Mouse (Mus musculus) MEL (cell line): ENCODE data around the gene Fmc1. TPM values are rescaled to one million over a fixed set of nuclear protein-coding genes. Genes with fewer than 3 reads are reported as not detected.

ENCODE experiments used
- DNase-seq: peaks from one replicate; pipeline ENCODE4 v3.0.0; 2011; ENCODE audit warnings: low read depth, low spot score
- H3K27ac ChIP-seq: 2 replicates; pipeline ENCODE4 v1.5.1; 2012; ENCODE audit warnings: low read depth, mild to moderate bottlenecking, control low read depth, low read length, moderate library complexity; ENCODE audit not compliant: control insufficient read depth
- H3K27me3 ChIP-seq, 2 experiments: fragments of 150-350 bp in 1 of 2; sonication (generic) in 1 of 2; 2 replicates each; pipeline ENCODE4 v1.6.1; 2012; ENCODE audit warnings: low read length in 2 of 2, mild to moderate bottlenecking in 2 of 2, improper control_type of control experiment in 1 of 2, moderate library complexity in 1 of 2; ENCODE audit not compliant: insufficient read depth in 2 of 2, control insufficient read depth in 1 of 2
- H3K36me3 ChIP-seq, 2 experiments: 2 replicates each; pipeline ENCODE4 v1.6.1; 2012 to 2014; ENCODE audit warnings: low read length in 2 of 2, improper control_type of control experiment in 1 of 2, inconsistent platforms in 1 of 2, mild to moderate bottlenecking in 1 of 2; ENCODE audit not compliant: insufficient read depth in 2 of 2, control insufficient read depth in 1 of 2
- H3K4me1 ChIP-seq, 2 experiments: fragments of 150-350 bp in 1 of 2; sonication (generic) in 1 of 2; 2 replicates each; pipeline ENCODE4 v1.6.1; 2012; ENCODE audit warnings: low read length in 2 of 2, improper control_type of control experiment in 1 of 2, mild to moderate bottlenecking in 1 of 2; ENCODE audit not compliant: insufficient read depth in 2 of 2, control insufficient read depth in 1 of 2
- H3K4me3 ChIP-seq, 2 experiments: fragments of 150-350 bp in 1 of 2; sonication (generic) in 1 of 2; 2 replicates each; pipeline ENCODE4 v1.5.1; 2012; ENCODE audit warnings: low read depth in 2 of 2, low read length in 2 of 2, mild to moderate bottlenecking in 2 of 2, moderate library complexity in 2 of 2, control low read depth in 1 of 2, improper control_type of control experiment in 1 of 2; ENCODE audit not compliant: control insufficient read depth in 1 of 2, insufficient read depth in 1 of 2
- H3K79me2 ChIP-seq: 2 replicates; pipeline ENCODE4 v1.6.1; 2012; ENCODE audit warnings: mild to moderate bottlenecking, low read length, moderate library complexity; ENCODE audit not compliant: control insufficient read depth, poor library complexity, insufficient read depth
- H3K9ac ChIP-seq: 2 replicates; pipeline ENCODE4 v1.6.1; 2012; ENCODE audit warnings: low read depth, mild to moderate bottlenecking, control low read depth, low read length, moderate library complexity; ENCODE audit not compliant: control insufficient read depth, poor library complexity, severe bottlenecking
- H3K9me3 ChIP-seq: fragments of 150-350 bp; sonication (generic); replicated peaks from 2 replicates; pipeline ENCODE4 v1.6.1; 2012; ENCODE audit warnings: mild to moderate bottlenecking, low read length, improper control_type of control experiment, moderate library complexity; ENCODE audit not compliant: insufficient read depth
- BHLHE40 ChIP-seq: IDR thresholded peaks from 2 replicates; pipeline ENCODE4 v1.6.1; 2012; ENCODE audit warnings: low read depth, mild to moderate bottlenecking, inconsistent platforms, low read length, improper control_type of control experiment, borderline replicate concordance
- CTCF ChIP-seq, 3 experiments: IDR thresholded peaks in 2 of 3; conservative IDR thresholded peaks in 1 of 3; 2 replicates each; pipeline ENCODE4 v1.5.1; 2011 to 2012; ENCODE audit warnings: low read length in 3 of 3, low read depth in 2 of 3, mild to moderate bottlenecking in 2 of 3, improper control_type of control experiment in 1 of 3, inconsistent platforms in 1 of 3, mixed read lengths in 1 of 3, moderate library complexity in 1 of 3; ENCODE audit not compliant: control insufficient read depth in 1 of 3, insufficient read depth in 1 of 3, poor library complexity in 1 of 3, severe bottlenecking in 1 of 3
- E2F4 ChIP-seq: IDR thresholded peaks from 2 replicates; pipeline ENCODE4 v1.6.1; 2011; ENCODE audit warnings: low read depth, low read length, improper control_type of control experiment, borderline replicate concordance
- ELF1 ChIP-seq: IDR thresholded peaks from 2 replicates; pipeline ENCODE4 v1.6.1; 2014; ENCODE audit warnings: low read depth, mild to moderate bottlenecking, inconsistent platforms, low read length, improper control_type of control experiment, moderate library complexity
- EP300 ChIP-seq, 2 experiments: IDR thresholded peaks; 2 replicates each; pipeline ENCODE4 v1.6.1; 2011; ENCODE audit warnings: improper control_type of control experiment in 2 of 2, low read length in 2 of 2, low read depth in 1 of 2, mild to moderate bottlenecking in 1 of 2
- ETS1 ChIP-seq: IDR thresholded peaks from 2 replicates; pipeline ENCODE4 v1.6.1; 2012; ENCODE audit warnings: low read depth, mild to moderate bottlenecking, inconsistent platforms, low read length, improper control_type of control experiment, moderate library complexity
- GATA1 ChIP-seq: IDR thresholded peaks from 2 replicates; pipeline ENCODE4 v1.6.1; 2011; ENCODE audit warnings: low read depth, low read length, improper control_type of control experiment
- MAFK ChIP-seq: IDR thresholded peaks from 2 replicates; pipeline ENCODE4 v1.6.1; 2011; ENCODE audit warnings: low read depth, mild to moderate bottlenecking, low read length, improper control_type of control experiment, borderline replicate concordance
- MAZ ChIP-seq: IDR thresholded peaks from 2 replicates; pipeline ENCODE4 v1.6.1; 2012; ENCODE audit warnings: low read depth, mild to moderate bottlenecking, inconsistent platforms, low read length, improper control_type of control experiment
- MXI1 ChIP-seq: IDR thresholded peaks from 2 replicates; pipeline ENCODE4 v1.6.1; 2011; ENCODE audit warnings: mild to moderate bottlenecking, low read depth, low read length, improper control_type of control experiment
- NELFE ChIP-seq: IDR thresholded peaks from 2 replicates; pipeline ENCODE4 v1.6.1; 2011; ENCODE audit warnings: low read depth, low read length, improper control_type of control experiment
- NRF1 ChIP-seq: IDR thresholded peaks from 2 replicates; pipeline ENCODE4 v1.6.1; 2014; ENCODE audit warnings: low read depth, mild to moderate bottlenecking, inconsistent platforms, low read length, improper control_type of control experiment, moderate library complexity; ENCODE audit not compliant: poor library complexity, insufficient read depth, severe bottlenecking
- RCOR1 ChIP-seq: IDR thresholded peaks from 2 replicates; pipeline ENCODE4 v1.6.1; 2012; ENCODE audit warnings: low read depth, mild to moderate bottlenecking, inconsistent platforms, low read length, improper control_type of control experiment
- SIN3A ChIP-seq: IDR thresholded peaks from 2 replicates; pipeline ENCODE4 v1.6.1; 2012; ENCODE audit warnings: low read length, improper control_type of control experiment, inconsistent platforms
- TBP ChIP-seq: IDR thresholded peaks from 2 replicates; pipeline ENCODE4 v1.8.0; 2011; ENCODE audit warnings: low read depth, low read length, improper control_type of control experiment
- TCF12 ChIP-seq: IDR thresholded peaks from 2 replicates; pipeline ENCODE4 v1.6.1; 2014; ENCODE audit warnings: low read depth, mild to moderate bottlenecking, inconsistent platforms, low read length, improper control_type of control experiment, moderate library complexity
- UBTF ChIP-seq: IDR thresholded peaks from 2 replicates; pipeline ENCODE4 v1.6.1; 2012; ENCODE audit warnings: low read depth, mild to moderate bottlenecking, inconsistent platforms, low read length, improper control_type of control experiment, moderate library complexity, borderline replicate concordance; ENCODE audit not compliant: insufficient read depth
- ZNF384 ChIP-seq: IDR thresholded peaks from 2 replicates; pipeline ENCODE4 v1.6.1; 2012; ENCODE audit warnings: low read depth, mild to moderate bottlenecking, inconsistent platforms, low read length, improper control_type of control experiment
- polyA plus RNA-seq, 2 experiments: library from polyadenylated mRNA; stranded (reverse) in 1 of 2; unstranded in 1 of 2; fragments of >175 nt in 1 of 2; fragments of >200 nt in 1 of 2; gene quantifications; 2 replicates each; pipeline versions ENCODE4 v1.2.1 to v1.2.4; 2012; ENCODE audit warnings: low replicate concordance in 2 of 2, low read depth in 1 of 2; ENCODE audit not compliant: insufficient read length in 2 of 2, insufficient read depth in 1 of 2, missing spikeins in 1 of 2
- total RNA-seq: library from RNA; depleted of rRNA; stranded (reverse); fragments of 300-350 nt; gene quantifications from 2 replicates; pipeline ENCODE4 v1.2.3, GENCODE M21; 2012

Gene Fmc1
- total and polyA plus RNA-seq, 3 experiments = 86.1 to 124 TPM; not detected in 1

DNA sequence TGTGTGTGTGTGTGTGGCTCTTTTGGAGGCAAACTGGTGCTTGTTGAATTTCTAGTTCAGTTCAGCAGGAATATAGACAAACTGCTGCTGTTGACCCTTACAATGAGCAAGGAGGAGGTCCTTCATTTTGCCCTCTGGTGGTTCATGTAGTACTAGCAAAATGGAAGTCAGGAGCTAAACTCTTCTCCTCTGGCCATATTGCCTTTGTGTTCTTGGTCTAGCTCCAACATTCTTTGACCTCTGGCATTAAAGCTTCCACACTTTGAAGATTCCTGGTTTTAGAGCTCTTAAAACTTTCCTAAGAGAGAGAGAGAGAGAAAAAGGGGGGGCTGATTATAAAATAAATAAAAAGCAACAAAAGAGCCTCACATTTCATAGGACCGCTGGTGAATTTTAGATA is 21.2 kb upstream of the Fmc1 start:
- H3K9ac ChIP-seq = no peak overlapping the region

DNA sequence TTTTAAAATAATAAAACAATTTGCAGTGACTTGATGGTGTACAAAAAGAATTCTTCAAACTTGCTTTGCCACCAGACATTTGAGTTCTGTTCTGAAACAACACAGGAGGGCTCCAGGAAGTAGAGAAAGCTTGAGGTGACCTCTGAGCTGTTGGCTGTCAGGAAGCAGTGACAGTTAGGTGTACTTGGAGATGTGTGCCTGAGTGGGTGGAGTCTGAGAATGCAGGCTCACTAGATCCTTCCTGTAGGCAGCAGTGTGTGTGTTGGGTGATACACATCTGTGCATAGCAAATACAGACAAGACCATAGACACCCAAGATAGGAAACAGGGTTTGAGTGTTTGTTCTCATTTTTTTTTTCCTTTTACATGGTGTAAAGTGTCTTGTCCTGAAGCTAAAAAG is 20.5 kb upstream of the Fmc1 start:
- Histone ChIP-seq H3K4me1 (peaks cover 10 to 15% of the 10 kb centered on the region in 2 experiments), H3K36me3 (peaks cover 6 to 16% of the 10 kb centered on the region in 2 experiments; a peak in 3 of 4 replicates), H3K27me3 (no peaks in the 10 kb centered on the region), H3K79me2 (no peaks in the 10 kb centered on the region), H3K9ac (no peak overlapping the region), H3K4me3 (no peak overlapping the region), H3K9me3 (no peaks in the 10 kb centered on the region), H3K27ac (0 out of 2 replicates have a peak overlapping the region, but pooled peaks have one; percentile 16)
- TF ChIP-seq EP300 (IDR thresholded peaks at IDR 0.05; ENCODE audit: low read depth in 1 of 2, low read length in 2 of 2) (peak; percentile 49 to 57; a peak in 2 of 4 replicates), GATA1 (0 out of 2 replicates have a peak, but pooled peaks have one; percentile 35), E2F4 (no peak), TBP (no peak), NELFE (no peak), MAFK (no peak), TCF12 (0 out of 2 replicates have a peak, but pooled peaks have one; percentile 23), ELF1 (peak; percentile 50; the same call in 1 of the 2 replicates), SIN3A (0 out of 2 replicates have a peak, but pooled peaks have one; percentile 47), ETS1 (0 out of 2 replicates have a peak, but pooled peaks have one; percentile 26), BHLHE40 (no peak), MAZ (no peak), MXI1 (0 out of 2 replicates have a peak, but pooled peaks have one; percentile 22), NRF1 (peak; percentile 16; the same call in 1 of the 2 replicates), ZNF384 (peak; percentile 76)
- peak; percentile 85 for DNase-seq

More for the DNA sequence above, 21.2 kb upstream of the Fmc1 start:
- Histone ChIP-seq H3K27ac (no peak overlapping the region), H3K4me3 (no peak overlapping the region), H3K79me2 (no peaks in the 10 kb centered on the region), H3K4me1 (peaks cover 10 to 15% of the 10 kb centered on the region in 2 experiments)
- peak; percentile 30 for DNase-seq
- TF ChIP-seq RCOR1 (no peak), UBTF (no peak), CTCF (IDR thresholded peaks at IDR 0.05 in 2 of 3, conservative IDR thresholded peaks at IDR 0.05 in 1 of 3; ENCODE audit: control insufficient read depth in 1 of 3, insufficient read depth in 1 of 3, low read depth in 2 of 3, low read length in 3 of 3, poor library complexity in 1 of 3, severe bottlenecking in 1 of 3) (peak in 1 of 3 experiments; percentile 33; a peak in 2 of 6 replicates)
- TF ChIP-seq, all 39 proteins: peak for 1
- no peaks in the 10 kb centered on the region for H3K27me3 ChIP-seq
- H3K9me3 ChIP-seq = no peaks in the 10 kb centered on the region
- H3K36me3 ChIP-seq = peaks cover 6 to 16% of the 10 kb centered on the region in 2 experiments; a peak in 3 of 4 replicates
